Mouse (Mus musculus) liver, embryonic 15.5 days (tissue): ENCODE results near the gene Zfp488. TPM values are rescaled to one million over a fixed set of nuclear protein-coding genes. Genes with fewer than 3 reads are reported as not detected.

Source experiments
- ATAC-seq: fragments of 200-750 bp; cut with Nextera tagmentation; 2 replicates; pipeline ENCODE4 v1.8.0; 2017; ENCODE audit warnings: moderate number of reproducible peaks, mild to moderate bottlenecking, moderate library complexity; ENCODE audit not compliant: insufficient read depth
- H3K27ac ChIP-seq: fragments of 300-500 bp; sonication (generic); replicated peaks from 2 replicates; pipeline ENCODE4 v1.5.1; 2015; ENCODE audit warnings: mild to moderate bottlenecking, inconsistent platforms
- H3K27me3 ChIP-seq: fragments of 300-500 bp; sonication (generic); 2 replicates; pipeline ENCODE4 v1.6.1; 2015; ENCODE audit warnings: mild to moderate bottlenecking, inconsistent platforms
- H3K36me3 ChIP-seq: fragments of 300-500 bp; sonication (generic); replicated peaks from 2 replicates; pipeline ENCODE4 v1.6.1; 2015; ENCODE audit warnings: moderate library complexity, mild to moderate bottlenecking, inconsistent platforms
- H3K4me1 ChIP-seq: fragments of 300-500 bp; sonication (generic); replicated peaks from 2 replicates; pipeline ENCODE4 v1.6.1; 2015; ENCODE audit warnings: inconsistent platforms
- H3K4me2 ChIP-seq: fragments of 300-500 bp; sonication (generic); 2 replicates; pipeline ENCODE4 v1.6.1; 2015; ENCODE audit warnings: moderate library complexity, mild to moderate bottlenecking, inconsistent platforms
- H3K4me3 ChIP-seq: fragments of 300-500 bp; sonication (generic); replicated peaks from 2 replicates; pipeline ENCODE4 v1.5.1; 2015; ENCODE audit warnings: mild to moderate bottlenecking, inconsistent platforms
- H3K9ac ChIP-seq: fragments of 300-500 bp; sonication (generic); 2 replicates; pipeline ENCODE4 v1.6.1; 2015; ENCODE audit warnings: moderate library complexity, mild to moderate bottlenecking, inconsistent platforms
- H3K9me3 ChIP-seq: fragments of 300-500 bp; sonication (generic); replicated peaks from 2 replicates; pipeline ENCODE4 v1.6.1; 2016; ENCODE audit warnings: inconsistent platforms
- WGBS: fragments of 180-500 bp; shearing (Covaris S2); methylation state at CpG from one replicate; pipeline ENCODE4 v1.1.7; 2015; ENCODE audit warnings: mixed read lengths; ENCODE audit not compliant: insufficient replicate concordance; 5-methylcytosine and 5-hydroxymethylcytosine counted together
- polyA plus RNA-seq: library from polyadenylated mRNA; unstranded; fragments of >200 nt; fragmentation: Nextera tagmentation; extraction: Ambion mirVana; gene quantifications from 2 replicates; pipeline ENCODE4 v1.2.1, GENCODE M21; 2015

The Zfp488 gene
- polyA plus RNA-seq = not detected in 2 replicates

DNA sequence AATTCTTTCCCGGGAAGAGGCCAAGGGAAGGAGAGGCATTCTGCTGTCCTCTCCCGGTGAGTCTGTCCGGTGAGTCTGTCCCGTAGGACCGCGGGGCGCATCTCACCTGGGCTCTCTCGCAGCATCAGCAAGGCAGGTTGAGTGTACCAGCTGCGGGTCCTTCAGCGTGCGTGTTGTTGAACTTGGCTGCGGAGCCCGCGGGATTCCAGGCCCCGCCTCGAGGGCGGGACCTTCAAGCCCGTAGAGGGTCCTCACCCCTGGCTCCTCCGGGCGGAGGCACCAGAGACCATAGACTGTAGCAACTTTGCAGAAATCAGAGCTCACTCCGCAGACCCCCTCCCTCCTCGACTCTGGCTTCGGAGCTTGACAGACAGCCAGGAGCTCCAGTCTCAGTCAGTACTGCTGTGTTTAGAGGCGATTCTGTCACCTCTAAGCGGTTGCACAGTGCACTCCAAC lies at the start of gene Zfp488:
Gene Zfp488 (minus strand): TSS at position 161 of the 456 bp plus-strand sequence.
- 4% methylated on average over 25 of the region's 25 CpGs for WGBS
- Histone ChIP-seq H3K4me1 (no peaks in the 10 kb centered on the region), H3K27ac (no peak within 1 kb of the TSS), H3K9ac (no peak within 1 kb of the TSS), H3K9me3 (no peaks in the 10 kb centered on the region), H3K4me3 (no peak within 1 kb of the TSS), H3K36me3 (no peaks in the 10 kb centered on the region), H3K27me3 (peaks cover 16% of the 10 kb centered on the region), H3K4me2 (peak within 1 kb of the TSS; percentile 30)
- ATAC-seq = no peak

DNA sequence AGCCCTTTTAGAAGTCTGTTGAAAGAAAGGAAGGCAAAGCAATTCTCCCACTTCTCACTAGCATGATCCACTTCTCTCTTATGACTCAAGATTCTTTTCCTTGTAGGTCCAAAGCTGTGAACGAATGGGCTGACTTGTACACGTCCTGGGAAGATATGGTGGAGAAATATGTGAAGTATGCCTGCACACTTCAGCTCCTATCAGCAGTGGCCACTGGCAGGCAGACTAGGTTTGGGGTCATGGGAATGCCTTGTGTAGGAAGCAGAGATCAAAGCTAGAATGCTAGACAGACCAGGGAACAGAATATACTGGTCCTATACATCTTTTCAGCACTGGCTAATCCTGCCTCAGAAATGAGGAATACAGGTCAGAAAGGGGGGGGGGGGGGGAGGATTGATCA lies 48.1 kb upstream of the Zfp488 start:
- WGBS = 34% methylated on average over 2 of the region's 2 CpGs
- Histone ChIP-seq H3K27ac (no peak overlapping the region), H3K9ac (no peak overlapping the region), H3K36me3 (no peaks in the 10 kb centered on the region), H3K27me3 (no peaks in the 10 kb centered on the region), H3K4me1 (no peaks in the 10 kb centered on the region), H3K4me2 (no peak overlapping the region), H3K9me3 (no peaks in the 10 kb centered on the region), H3K4me3 (no peak overlapping the region)
- no peak for ATAC-seq

GRCm38 (mm10) chr14:34016938-34017337 lies 38.4 kb upstream of the Zfp488 start:
- Histone ChIP-seq H3K4me1 (no peaks in the 10 kb centered on the region), H3K27ac (no peak overlapping the region), H3K4me2 (no peak overlapping the region), H3K36me3 (no peaks in the 10 kb centered on the region), H3K4me3 (no peak overlapping the region), H3K9me3 (no peaks in the 10 kb centered on the region), H3K27me3 (no peaks in the 10 kb centered on the region), H3K9ac (no peak overlapping the region)
- ATAC-seq = no peak
- 57% methylated on average over 2 of the region's 2 CpGs for WGBS

DNA sequence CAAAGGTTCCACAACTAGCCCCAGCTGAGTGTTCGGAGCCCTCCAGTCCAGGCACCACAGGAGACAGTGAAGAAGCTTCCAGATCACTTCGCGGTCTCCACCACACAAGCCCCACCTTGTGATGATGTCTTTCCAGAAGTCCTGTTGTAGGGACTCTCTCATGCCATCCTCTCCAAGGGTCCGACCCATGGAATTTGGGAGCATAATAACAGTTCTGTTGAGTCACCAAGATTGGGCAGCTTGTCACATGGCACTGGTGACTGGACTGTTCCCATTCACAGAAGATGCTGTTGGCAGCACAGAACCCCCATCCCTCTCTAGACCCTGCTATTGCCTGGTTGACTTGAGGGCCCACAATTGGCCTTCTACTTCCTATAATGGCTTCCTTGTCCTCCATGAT lies 37.8 kb upstream of the Zfp488 start, which contains the start of gene Gm5460:
Gene Gm5460 (plus strand): TSS at position 378 of the 400 bp plus-strand sequence.
- Histone ChIP-seq H3K36me3 (no peaks in the 10 kb centered on the region), H3K4me1 (no peaks in the 10 kb centered on the region), H3K4me2 (no peak within 1 kb of the TSS), H3K9me3 (no peaks in the 10 kb centered on the region), H3K9ac (no peak within 1 kb of the TSS), H3K27ac (no peak within 1 kb of the TSS), H3K27me3 (no peaks in the 10 kb centered on the region), H3K4me3 (no peak within 1 kb of the TSS)
- ATAC-seq = no peak
- 72% methylated on average over 4 of the region's 4 CpGs for WGBS

DNA sequence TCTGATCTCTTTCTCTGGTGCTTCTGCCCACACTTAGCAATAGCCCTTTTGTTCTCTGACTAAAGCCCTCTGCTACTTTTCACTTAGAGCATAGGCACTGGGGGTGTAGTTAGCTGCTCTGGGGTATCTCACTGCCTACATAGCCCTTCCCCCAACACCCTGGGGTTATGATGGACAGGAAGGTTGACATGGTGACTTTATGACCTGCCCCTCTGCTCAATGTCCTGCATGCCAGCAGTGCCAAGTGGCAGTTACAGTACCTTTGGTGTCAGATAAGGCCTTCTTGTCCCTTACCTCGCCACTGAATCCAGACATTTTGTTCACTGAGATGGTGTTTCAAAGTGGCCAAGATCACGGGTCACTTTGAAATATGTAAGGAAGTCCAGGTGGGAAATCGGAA lies 36.5 kb upstream of the Zfp488 start, which contains the start of gene Gm30083:
Gene Gm30083 (minus strand): TSS at position 120 of the 400 bp plus-strand sequence.
- Histone ChIP-seq H3K27ac (no peak within 1 kb of the TSS), H3K4me1 (no peaks in the 10 kb centered on the region), H3K36me3 (no peaks in the 10 kb centered on the region), H3K4me3 (no peak within 1 kb of the TSS), H3K27me3 (no peaks in the 10 kb centered on the region), H3K9me3 (no peaks in the 10 kb centered on the region), H3K4me2 (no peak within 1 kb of the TSS), H3K9ac (no peak within 1 kb of the TSS)
- ATAC-seq = no peak
- WGBS = 49% methylated on average over 3 of the region's 3 CpGs

DNA sequence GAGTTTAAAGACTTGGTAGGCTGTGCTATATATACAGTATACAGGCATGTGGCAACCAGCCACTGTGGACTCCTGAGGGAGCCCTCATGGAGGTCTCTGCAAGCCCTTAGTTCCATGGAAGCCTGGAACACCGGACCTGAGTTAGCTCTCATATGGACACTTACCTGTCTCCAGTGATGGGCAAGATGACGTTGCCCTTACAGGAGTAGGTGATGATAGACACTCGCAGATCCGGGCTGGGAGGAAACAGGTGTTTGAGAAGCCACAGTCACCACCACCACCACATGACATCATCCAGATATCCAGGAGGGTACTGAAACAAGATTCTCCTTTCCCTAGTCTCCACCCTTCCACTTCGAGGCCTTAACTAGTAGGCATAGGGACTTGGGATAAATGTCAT lies 23.8 kb upstream of the Zfp488 start:
- no peaks in the 10 kb centered on the region for H3K4me1 ChIP-seq
- no peaks in the 10 kb centered on the region for H3K36me3 ChIP-seq
- no peak overlapping the region for H3K27ac ChIP-seq
- H3K9me3 ChIP-seq = no peaks in the 10 kb centered on the region
- ATAC-seq = no peak
- no peak overlapping the region for H3K9ac ChIP-seq
- WGBS = 58% methylated on average over 5 of the region's 5 CpGs
- H3K4me2 ChIP-seq = no peak overlapping the region
- no peaks in the 10 kb centered on the region for H3K27me3 ChIP-seq
- H3K4me3 ChIP-seq = no peak overlapping the region

DNA sequence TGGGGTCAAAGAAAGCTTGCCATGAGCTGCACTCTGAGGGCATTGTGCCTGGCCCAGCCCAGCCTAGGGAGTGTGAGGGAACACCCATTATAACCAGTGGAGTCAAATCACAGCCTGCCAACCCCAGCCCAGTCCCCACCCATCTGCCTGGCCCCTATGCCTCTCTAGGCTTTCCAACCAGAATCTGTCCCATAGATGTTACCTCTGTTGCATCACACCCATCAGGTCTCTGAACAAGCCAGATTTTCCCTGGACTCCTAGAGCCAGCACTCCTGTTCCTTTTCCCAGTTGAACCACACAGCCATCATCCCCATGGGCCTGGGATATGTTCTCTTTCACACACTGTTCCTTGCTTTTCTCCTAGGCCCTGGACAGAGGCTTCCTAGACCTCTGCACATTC lies 22.9 kb upstream of the Zfp488 start:
- Histone ChIP-seq H3K4me1 (no peaks in the 10 kb centered on the region), H3K27me3 (no peaks in the 10 kb centered on the region), H3K4me2 (no peak overlapping the region), H3K9ac (no peak overlapping the region), H3K4me3 (no peak overlapping the region), H3K36me3 (no peaks in the 10 kb centered on the region), H3K9me3 (no peaks in the 10 kb centered on the region), H3K27ac (no peak overlapping the region)
- ATAC-seq = no peak

DNA sequence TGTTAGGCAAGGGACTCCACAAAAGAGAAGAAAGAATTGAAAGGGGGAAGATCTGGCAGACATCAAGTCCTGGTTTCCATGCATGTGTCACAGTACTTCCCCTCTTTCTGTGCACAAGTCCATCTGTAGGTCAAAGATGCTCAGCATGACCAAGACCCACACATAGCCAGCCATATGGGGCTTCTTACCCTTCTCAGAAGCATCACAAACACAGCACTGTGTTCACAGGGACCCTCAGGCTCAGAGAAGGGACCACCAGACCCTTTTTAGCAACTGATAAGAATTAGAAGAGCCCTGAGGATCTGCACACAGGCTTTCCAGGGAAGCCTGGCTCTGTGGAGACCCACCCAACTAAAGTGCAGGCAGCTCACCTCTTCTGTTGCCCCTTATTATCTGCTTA lies 21.5 kb upstream of the Zfp488 start:
- Histone ChIP-seq H3K36me3 (no peaks in the 10 kb centered on the region), H3K27ac (no peak overlapping the region), H3K9me3 (no peaks in the 10 kb centered on the region), H3K4me3 (no peak overlapping the region), H3K9ac (no peak overlapping the region), H3K27me3 (no peaks in the 10 kb centered on the region), H3K4me2 (no peak overlapping the region), H3K4me1 (no peaks in the 10 kb centered on the region)
- ATAC-seq = no peak

DNA sequence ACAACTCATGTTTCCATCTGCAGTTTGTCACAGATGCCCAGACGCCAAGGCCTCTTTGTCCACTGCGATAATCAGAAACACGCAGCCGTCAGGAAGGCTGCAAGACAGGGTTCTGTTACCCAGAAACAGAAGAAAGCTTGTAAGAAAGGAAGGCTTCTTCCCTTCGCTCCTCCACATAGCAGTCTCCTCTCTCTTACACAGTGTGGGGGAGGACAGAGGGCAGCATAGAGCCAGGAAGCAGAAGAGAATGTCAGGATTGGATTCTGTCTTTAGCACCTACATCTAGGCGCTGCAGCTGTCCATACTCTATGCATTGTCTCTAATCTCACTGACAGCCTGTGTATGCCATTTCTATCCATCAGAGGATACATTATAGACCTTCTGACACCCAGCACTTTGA lies 18.9 kb upstream of the Zfp488 start:
- no peak for ATAC-seq
- Histone ChIP-seq H3K27ac (no peak overlapping the region), H3K9ac (no peak overlapping the region), H3K36me3 (no peaks in the 10 kb centered on the region), H3K27me3 (no peaks in the 10 kb centered on the region), H3K4me2 (no peak overlapping the region), H3K4me3 (no peak overlapping the region), H3K4me1 (no peaks in the 10 kb centered on the region), H3K9me3 (no peaks in the 10 kb centered on the region)
- 48% methylated on average over 6 of the region's 6 CpGs for WGBS

DNA sequence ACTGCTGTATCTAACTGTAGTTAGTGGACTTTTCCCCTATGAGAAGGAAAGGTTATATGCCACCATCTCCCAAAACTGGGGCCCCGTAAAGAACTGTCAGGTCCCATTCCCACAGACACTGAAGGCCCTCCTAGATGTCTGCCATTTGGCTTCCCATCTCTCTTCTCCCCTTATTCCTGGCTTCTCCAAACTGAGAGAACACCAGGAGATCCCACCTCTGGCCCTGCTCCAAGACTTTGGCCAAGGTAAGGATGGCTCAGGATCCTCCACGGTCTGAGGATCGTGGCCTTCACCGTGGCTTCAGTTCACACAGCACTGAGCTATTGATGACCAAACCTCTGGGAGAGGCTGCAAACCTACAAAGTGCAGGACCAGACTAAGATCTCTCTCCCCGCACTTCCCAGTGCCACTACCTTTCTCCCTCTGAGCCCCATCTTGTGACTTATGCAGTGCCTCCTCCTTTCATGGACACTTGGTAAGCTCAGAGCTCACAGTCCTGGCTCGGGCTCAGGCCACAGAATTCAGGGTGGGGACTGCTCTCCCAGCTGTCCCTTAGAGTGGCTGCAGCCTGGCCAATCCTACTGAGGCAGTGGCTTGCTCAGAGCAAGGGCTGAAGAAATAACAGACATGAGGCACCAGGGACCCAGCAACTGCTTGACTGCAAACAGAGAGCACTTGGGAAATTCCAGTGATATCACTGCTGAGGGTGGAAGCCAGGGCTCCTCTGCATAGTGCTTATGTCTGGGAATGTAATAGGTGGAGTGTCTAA lies 15.1 kb upstream of the Zfp488 start:
- 68% methylated on average over 6 of the region's 6 CpGs for WGBS
- H3K36me3 ChIP-seq = no peaks in the 10 kb centered on the region
- H3K27ac ChIP-seq = no peak overlapping the region
- H3K9me3 ChIP-seq = no peaks in the 10 kb centered on the region
- no peaks in the 10 kb centered on the region for H3K4me1 ChIP-seq
- H3K4me2 ChIP-seq = no peak overlapping the region
- no peaks in the 10 kb centered on the region for H3K27me3 ChIP-seq
- H3K4me3 ChIP-seq = no peak overlapping the region
- no peak for ATAC-seq
- H3K9ac ChIP-seq = no peak overlapping the region

DNA sequence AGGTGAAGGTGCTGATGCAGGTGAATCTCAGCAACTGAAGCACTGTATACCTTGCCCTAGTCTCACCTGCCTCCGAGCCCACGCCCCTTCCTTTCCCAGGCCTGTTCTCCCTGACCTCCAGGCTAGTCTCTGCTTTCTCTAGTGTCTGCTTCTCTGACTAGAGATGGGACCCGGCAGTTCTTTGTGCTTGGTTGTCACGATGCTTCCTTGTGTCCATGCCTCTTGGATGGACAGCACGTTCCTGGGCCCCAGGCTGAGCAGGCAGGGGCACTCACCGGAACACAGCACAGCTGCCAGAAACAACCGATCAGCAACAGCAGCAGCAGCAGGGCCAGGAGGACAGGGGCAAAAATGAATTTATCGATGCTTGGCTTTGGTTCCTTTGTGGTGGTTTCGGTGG lies 14.5 kb upstream of the Zfp488 start:
- WGBS = 70% methylated on average over 9 of the region's 9 CpGs
- Histone ChIP-seq H3K4me1 (no peaks in the 10 kb centered on the region), H3K9ac (no peak overlapping the region), H3K4me2 (no peak overlapping the region), H3K27me3 (no peaks in the 10 kb centered on the region), H3K4me3 (no peak overlapping the region), H3K27ac (no peak overlapping the region), H3K36me3 (no peaks in the 10 kb centered on the region), H3K9me3 (no peaks in the 10 kb centered on the region)
- no peak for ATAC-seq

- WGBS = 38% methylated on average over 4 of the region's 4 CpGs
- H3K4me2 ChIP-seq = no peak overlapping the region
Observed at GRCm38 (mm10) chr14:33991971-33992370, 13.4 kb upstream of the Zfp488 start.

More at GRCm38 (mm10) chr14:33991971-33992370, 13.4 kb upstream of the Zfp488 start:
- no peaks in the 10 kb centered on the region for H3K27me3 ChIP-seq
- H3K27ac ChIP-seq = no peak overlapping the region
- no peaks in the 10 kb centered on the region for H3K36me3 ChIP-seq
- H3K4me1 ChIP-seq = no peaks in the 10 kb centered on the region
- no peaks in the 10 kb centered on the region for H3K9me3 ChIP-seq
- H3K4me3 ChIP-seq = no peak overlapping the region
- no peak overlapping the region for H3K9ac ChIP-seq
- no peak for ATAC-seq
